Mouse (Mus musculus): ENCODE data around the gene Etnk1. TPM values are rescaled to one million over a fixed set of nuclear protein-coding genes. Genes with fewer than 3 reads are reported as not detected.

Etnk1 gene
- polyA plus RNA-seq, 1 experiment, result 6.6 TPM

DNA sequence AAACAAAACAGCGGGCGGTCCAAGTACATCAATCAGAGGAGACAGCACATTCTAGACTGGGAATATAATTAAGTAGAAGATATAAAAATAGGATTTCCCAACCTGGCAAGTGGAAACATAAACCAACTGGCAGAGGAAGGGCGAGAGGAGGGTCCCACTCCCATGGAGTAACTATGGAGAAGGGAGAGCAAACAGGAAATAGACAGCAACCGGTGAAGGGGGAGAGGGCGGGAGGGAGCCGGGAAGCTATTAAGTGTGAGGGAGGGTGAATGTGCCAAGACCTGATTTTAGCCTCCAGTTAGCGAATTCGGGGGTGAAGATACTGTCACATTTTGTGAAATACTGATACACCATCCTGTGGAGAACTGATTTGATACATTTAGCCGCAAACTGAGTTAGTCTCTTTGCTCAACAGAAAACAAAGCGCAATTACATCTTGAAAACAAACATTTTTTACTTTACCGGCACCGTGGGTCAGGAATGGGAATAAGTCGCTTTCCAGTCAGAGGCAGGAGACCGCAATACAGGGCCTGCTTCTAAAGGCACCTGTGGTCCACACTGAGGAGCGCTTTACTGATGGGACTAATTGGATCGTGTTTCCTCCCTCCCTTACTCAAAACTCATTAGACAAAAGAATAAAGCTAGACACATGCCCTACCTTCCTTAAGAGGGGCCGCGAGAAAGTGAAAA, 93.0 kb downstream of the Etnk1 start:
- no peaks in the 10 kb centered on the region for H3K27me3 ChIP-seq (ENCODE audit: control insufficient read depth, insufficient read depth, insufficient read length)
- TF ChIP-seq MAX (IDR thresholded peaks at IDR 0.05; ENCODE audit: low read depth) (no peak), MYOG (IDR thresholded peaks at IDR 0.05; ENCODE audit: control insufficient read depth in 1 of 3, insufficient read depth in 1 of 3, insufficient read length in 2 of 3, low read depth in 2 of 3) (no peak), POLR2A (IDR thresholded peaks at IDR 0.05; ENCODE audit: insufficient read length, low read depth) (no peak)
- no peak overlapping the region for H3ac ChIP-seq (ENCODE audit: control insufficient read depth, insufficient read length)
- H3K4me3 ChIP-seq, result no peak overlapping the region
- H3K4me2 ChIP-seq (ENCODE audit: low read depth), result no peak overlapping the region
- H3K36me3 ChIP-seq (ENCODE audit: control insufficient read depth, insufficient read depth), result no peaks in the 10 kb centered on the region
- no peaks in the 10 kb centered on the region for H3K79me2 ChIP-seq (ENCODE audit: control insufficient read depth, insufficient read depth)

- H3K79me2 ChIP-seq (ENCODE audit: control insufficient read depth, insufficient read depth), result no peaks in the 10 kb centered on the region
- H3K4me2 ChIP-seq (ENCODE audit: low read depth), result no peak overlapping the region
- H3ac ChIP-seq (ENCODE audit: control insufficient read depth, insufficient read length), result no peak overlapping the region
- H3K4me3 ChIP-seq, result no peak overlapping the region
- TF ChIP-seq SRF (IDR thresholded peaks at IDR 0.05; ENCODE audit: control insufficient read depth, insufficient read length, low read depth), result no peak
- no peak for TF ChIP-seq TCF12 (IDR thresholded peaks at IDR 0.05; ENCODE audit: insufficient read depth, poor library complexity, severe bottlenecking)
- TF ChIP-seq TCF3 (IDR thresholded peaks at IDR 0.05; ENCODE audit: insufficient read length, low read depth), result no peak
- TF ChIP-seq MYOG (IDR thresholded peaks at IDR 0.05; ENCODE audit: control insufficient read depth in 1 of 3, insufficient read depth in 1 of 3, insufficient read length in 2 of 3, low read depth in 2 of 3), result no peak
- no peak for TF ChIP-seq POLR2A (IDR thresholded peaks at IDR 0.05; ENCODE audit: insufficient read length, low read depth)
- no peak for TF ChIP-seq MYOD1 (IDR thresholded peaks at IDR 0.05; ENCODE audit: control insufficient read depth in 1 of 3, insufficient read length in 2 of 3, low read depth in 2 of 3)
- TF ChIP-seq E2F4 (IDR thresholded peaks at IDR 0.05; ENCODE audit: insufficient read depth), result no peak
- TF ChIP-seq USF1 (IDR thresholded peaks at IDR 0.05; ENCODE audit: low read depth), result no peak
- no peak for TF ChIP-seq MAX (IDR thresholded peaks at IDR 0.05; ENCODE audit: low read depth)
- no peak for TF ChIP-seq CEBPB (IDR thresholded peaks at IDR 0.05; ENCODE audit: insufficient read depth, poor library complexity, severe bottlenecking)
- TF ChIP-seq REST (IDR thresholded peaks at IDR 0.05; ENCODE audit: insufficient read depth, insufficient read length), result no peak
- no peak for TF ChIP-seq POLR2AphosphoS2 (IDR thresholded peaks at IDR 0.05; ENCODE audit: insufficient read length, low read depth)
- no peaks in the 10 kb centered on the region for H3K27me3 ChIP-seq (ENCODE audit: control insufficient read depth, insufficient read depth, insufficient read length)
- no peaks in the 10 kb centered on the region for H3K36me3 ChIP-seq (ENCODE audit: control insufficient read depth, insufficient read depth)
Measured at GRCm38 (mm10) chr6:143260560-143261288, 93.7 kb downstream of the Etnk1 start.

GRCm38 (mm10) chr6:143261289-143261665, 94.3 kb downstream of the Etnk1 start:
- Histone ChIP-seq H3K36me3 (ENCODE audit: control insufficient read depth, insufficient read depth) (no peaks in the 10 kb centered on the region), H3K4me3 (no peak overlapping the region), H3K27me3 (ENCODE audit: control insufficient read depth, insufficient read depth, insufficient read length) (no peaks in the 10 kb centered on the region), H3K4me2 (ENCODE audit: low read depth) (no peak overlapping the region), H3K79me2 (ENCODE audit: control insufficient read depth, insufficient read depth) (no peaks in the 10 kb centered on the region), H3ac (ENCODE audit: control insufficient read depth, insufficient read length) (no peak overlapping the region)
- TF ChIP-seq USF1 (IDR thresholded peaks at IDR 0.05; ENCODE audit: low read depth) (no peak), SRF (IDR thresholded peaks at IDR 0.05; ENCODE audit: control insufficient read depth, insufficient read length, low read depth) (no peak), TCF3 (IDR thresholded peaks at IDR 0.05; ENCODE audit: insufficient read length, low read depth) (no peak), POLR2AphosphoS2 (IDR thresholded peaks at IDR 0.05; ENCODE audit: insufficient read length, low read depth) (no peak)

GRCm38 (mm10) chr6:143265482-143265881, 98.5 kb downstream of the Etnk1 start:
- Histone ChIP-seq H3K27me3 (ENCODE audit: control insufficient read depth, insufficient read depth, insufficient read length) (no peaks in the 10 kb centered on the region), H3K79me2 (ENCODE audit: control insufficient read depth, insufficient read depth) (no peaks in the 10 kb centered on the region), H3K36me3 (ENCODE audit: control insufficient read depth, insufficient read depth) (no peaks in the 10 kb centered on the region), H3ac (ENCODE audit: control insufficient read depth, insufficient read length) (no peak overlapping the region), H3K4me3 (no peak overlapping the region), H3K4me2 (ENCODE audit: low read depth) (no peak overlapping the region)
- TF ChIP-seq TCF3 (IDR thresholded peaks at IDR 0.05; ENCODE audit: insufficient read length, low read depth) (no peak), USF1 (IDR thresholded peaks at IDR 0.05; ENCODE audit: low read depth) (no peak), SRF (IDR thresholded peaks at IDR 0.05; ENCODE audit: control insufficient read depth, insufficient read length, low read depth) (no peak)

DNA sequence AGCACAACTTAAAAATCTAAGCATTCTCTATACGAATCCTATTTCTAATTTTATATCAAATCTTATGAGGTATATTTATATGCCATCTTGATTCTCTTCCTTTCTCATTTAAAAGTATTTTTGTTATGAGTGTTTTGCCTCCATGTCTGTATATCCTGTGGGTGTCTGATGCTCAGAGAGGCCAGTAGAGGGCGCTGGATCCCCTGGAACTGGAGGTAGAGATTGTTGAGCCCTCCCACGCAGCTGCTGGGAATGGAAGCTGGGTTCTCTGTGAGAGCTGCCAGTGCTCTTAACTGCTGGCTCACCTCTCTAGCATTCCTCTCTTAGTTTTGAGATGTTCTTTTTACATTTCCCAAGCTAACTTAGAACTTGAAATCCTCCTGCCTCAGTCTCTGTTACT, 112.2 kb downstream of the Etnk1 start:
- TF ChIP-seq E2F4 (IDR thresholded peaks at IDR 0.05; ENCODE audit: insufficient read depth) (no peak), CEBPB (IDR thresholded peaks at IDR 0.05; ENCODE audit: insufficient read depth, poor library complexity, severe bottlenecking) (no peak), USF1 (IDR thresholded peaks at IDR 0.05; ENCODE audit: low read depth) (no peak), POLR2AphosphoS2 (IDR thresholded peaks at IDR 0.05; ENCODE audit: insufficient read length, low read depth) (no peak), POLR2A (IDR thresholded peaks at IDR 0.05; ENCODE audit: insufficient read length, low read depth) (no peak)
- Histone ChIP-seq H3K4me3 (no peak overlapping the region), H3K4me2 (ENCODE audit: low read depth) (no peak overlapping the region), H3ac (ENCODE audit: control insufficient read depth, insufficient read length) (no peak overlapping the region), H3K27me3 (ENCODE audit: control insufficient read depth, insufficient read depth, insufficient read length) (no peaks in the 10 kb centered on the region), H3K36me3 (ENCODE audit: control insufficient read depth, insufficient read depth) (no peaks in the 10 kb centered on the region), H3K79me2 (ENCODE audit: control insufficient read depth, insufficient read depth) (no peaks in the 10 kb centered on the region)

Other genes with a start within 250 kb of the Etnk1 start
- gene St8sia1, start 202.8 kb upstream of the Etnk1 start, polyA plus RNA-seq (2012; fragmentation: generic; extraction: Trizol), result 0.02 TPM
- gene C2cd5, start 67.1 kb upstream of the Etnk1 start, polyA plus RNA-seq (2012; fragmentation: generic; extraction: Trizol), result 6.4 TPM